Mouse (Mus musculus) embryonic facial prominence, embryonic 13.5 days (tissue): Measurements from ENCODE around the gene Kirrel3. TPM values are rescaled to one million over a fixed set of nuclear protein-coding genes. Genes with fewer than 3 reads are reported as not detected.

Source experiments
- ATAC-seq: fragments of 200-750 bp; cut with Nextera tagmentation; 2 replicates; pipeline ENCODE4 v1.8.0; 2017; ENCODE audit warnings: low read depth; ENCODE audit not compliant: insufficient number of reproducible peaks, insufficient read depth, low FRiP score, low TSS enrichment
- H3K27ac ChIP-seq: fragments of 300-500 bp; sonication (generic); 2 replicates; pipeline ENCODE4 v1.5.1; 2015; ENCODE audit warnings: moderate library complexity, mild to moderate bottlenecking, inconsistent platforms
- H3K27me3 ChIP-seq: fragments of 300-500 bp; sonication (generic); 2 replicates; pipeline ENCODE4 v1.6.1; 2015; ENCODE audit warnings: mild to moderate bottlenecking, inconsistent platforms
- H3K36me3 ChIP-seq: fragments of 300-500 bp; sonication (generic); 2 replicates; pipeline ENCODE4 v1.6.1; 2015; ENCODE audit warnings: mild to moderate bottlenecking, inconsistent platforms
- H3K4me1 ChIP-seq: fragments of 300-500 bp; sonication (generic); 2 replicates; pipeline ENCODE4 v1.6.1; 2015; ENCODE audit warnings: inconsistent platforms
- H3K4me2 ChIP-seq: fragments of 300-500 bp; sonication (generic); 2 replicates; pipeline ENCODE4 v1.6.1; 2015; ENCODE audit warnings: moderate library complexity, mild to moderate bottlenecking, inconsistent platforms
- H3K4me3 ChIP-seq: fragments of 300-500 bp; sonication (generic); 2 replicates; pipeline ENCODE4 v1.5.1; 2015; ENCODE audit warnings: mild to moderate bottlenecking, inconsistent platforms
- H3K9ac ChIP-seq: fragments of 300-500 bp; sonication (generic); 2 replicates; pipeline ENCODE4 v1.6.1; 2015; ENCODE audit warnings: mild to moderate bottlenecking, inconsistent platforms
- H3K9me3 ChIP-seq: fragments of 300-500 bp; sonication (generic); 2 replicates; pipeline ENCODE4 v1.6.1; 2016; ENCODE audit warnings: inconsistent platforms
- WGBS: fragments of 180-500 bp; shearing (Covaris S2); methylation state at CpG from one replicate; pipeline ENCODE4 v1.1.7; 2015; ENCODE audit warnings: mixed read lengths; 5-methylcytosine and 5-hydroxymethylcytosine counted together
- polyA plus RNA-seq: library from polyadenylated mRNA; unstranded; fragments of >200 nt; fragmentation: Nextera tagmentation; extraction: Ambion mirVana; gene quantifications from 2 replicates; pipeline ENCODE4 v1.2.1, GENCODE M21; 2015

Kirrel3 gene
- polyA plus RNA-seq, 1 experiment from 2014 or later, result 7.9 TPM

DNA sequence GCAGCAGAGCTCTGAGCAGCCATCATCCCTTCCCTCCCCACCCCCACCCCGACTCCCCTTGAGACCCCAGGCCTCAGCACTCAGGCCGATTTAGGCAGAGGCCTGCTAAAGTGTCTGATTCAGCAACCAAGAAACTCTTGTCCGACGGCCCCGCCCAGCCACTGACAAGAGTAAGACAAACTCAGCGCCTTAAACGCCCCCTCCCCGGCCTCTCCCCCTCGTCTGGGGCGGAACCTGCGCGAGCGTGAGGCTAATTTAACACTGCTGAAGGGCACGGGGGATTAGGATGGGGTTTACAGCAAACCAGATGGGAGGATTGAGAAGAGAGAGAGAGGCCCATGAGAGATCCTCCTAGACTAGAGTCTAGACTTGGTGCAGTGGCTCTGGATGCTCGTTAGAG, 558.8 kb downstream of the Kirrel3 start:
- H3K4me3 ChIP-seq, result no peak overlapping the region
- H3K9ac ChIP-seq, result 0 out of 2 replicates have a peak overlapping the region, but pooled peaks have one; percentile 2
- H3K4me1 ChIP-seq, result peaks cover 48% of the 10 kb centered on the region
- peak overlapping the region; percentile 89 for H3K27ac ChIP-seq
- H3K27me3 ChIP-seq, result no peaks in the 10 kb centered on the region
- 1% methylated on average over 15 of the region's 15 CpGs for WGBS
- peaks cover 29% of the 10 kb centered on the region for H3K36me3 ChIP-seq
- ATAC-seq, result peak; percentile 57
- H3K4me2 ChIP-seq, result peak overlapping the region; percentile 27
- no peaks in the 10 kb centered on the region for H3K9me3 ChIP-seq

DNA sequence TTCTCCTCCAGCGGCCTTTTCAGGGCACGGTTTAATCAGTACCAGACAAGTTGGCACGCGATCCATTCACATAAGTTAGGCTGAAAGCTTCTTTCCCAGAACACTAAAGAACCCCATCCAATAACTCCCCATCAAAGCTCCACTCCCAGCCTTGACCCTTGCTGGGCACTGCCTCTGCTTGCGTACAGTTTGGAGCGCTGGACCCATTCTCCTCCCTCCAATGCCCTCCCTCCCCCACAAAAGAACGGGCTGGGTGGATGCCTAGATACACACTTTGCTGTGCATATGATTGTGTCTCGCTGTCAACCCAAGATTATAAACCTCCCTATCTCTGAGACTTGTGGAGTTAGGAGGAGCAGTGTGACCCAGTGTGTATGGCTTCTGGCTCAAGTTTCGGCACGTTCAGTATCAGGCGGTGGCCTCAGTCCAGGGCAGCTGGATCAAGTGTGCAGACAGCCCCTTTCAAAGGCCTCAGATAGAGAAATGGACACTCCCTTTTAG, 559.4 kb downstream of the Kirrel3 start:
- H3K4me1 ChIP-seq, result peaks cover 45% of the 10 kb centered on the region
- 31% methylated on average over 11 of the region's 11 CpGs for WGBS
- H3K4me3 ChIP-seq, result no peak overlapping the region
- no peak overlapping the region for H3K9ac ChIP-seq
- H3K27me3 ChIP-seq, result no peaks in the 10 kb centered on the region
- peak overlapping the region; percentile 89 for H3K27ac ChIP-seq
- H3K36me3 ChIP-seq, result peaks cover 34% of the 10 kb centered on the region
- peak; percentile 8; the same call in 1 of the 2 replicates for ATAC-seq
- H3K4me2 ChIP-seq, result peak overlapping the region; percentile 27; the same call in 1 of the 2 replicates
- no peaks in the 10 kb centered on the region for H3K9me3 ChIP-seq

DNA sequence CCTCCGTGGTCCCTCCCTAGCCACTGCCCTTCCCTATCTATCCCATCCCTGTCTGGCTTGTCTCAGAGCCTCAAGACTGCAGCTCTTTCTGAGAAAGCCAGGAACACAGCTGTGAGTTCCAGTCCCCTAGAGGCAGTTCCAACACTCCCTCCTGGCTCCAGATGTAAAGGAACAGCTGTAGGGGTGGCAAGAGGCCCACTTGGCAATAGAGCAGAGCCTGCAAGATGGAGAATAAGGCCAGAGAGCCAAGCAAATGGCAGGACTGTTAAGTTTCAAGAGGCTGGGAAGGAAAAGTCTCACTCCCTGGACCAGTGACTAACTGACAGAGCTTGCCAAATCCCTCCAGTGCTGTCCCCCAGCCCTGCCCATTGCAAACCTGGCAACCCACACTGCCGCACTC, 560.1 kb downstream of the Kirrel3 start:
- 65% methylated on average over 2 of the region's 2 CpGs for WGBS
- Histone ChIP-seq H3K9me3 (no peaks in the 10 kb centered on the region), H3K27me3 (no peaks in the 10 kb centered on the region), H3K4me3 (no peak overlapping the region), H3K4me2 (no peak overlapping the region), H3K9ac (no peak overlapping the region), H3K27ac (peak overlapping the region; percentile 89), H3K36me3 (peaks cover 40% of the 10 kb centered on the region), H3K4me1 (peaks cover 45% of the 10 kb centered on the region)
- 0 out of 2 replicates have a peak, but pooled peaks have one; percentile 10 for ATAC-seq

DNA sequence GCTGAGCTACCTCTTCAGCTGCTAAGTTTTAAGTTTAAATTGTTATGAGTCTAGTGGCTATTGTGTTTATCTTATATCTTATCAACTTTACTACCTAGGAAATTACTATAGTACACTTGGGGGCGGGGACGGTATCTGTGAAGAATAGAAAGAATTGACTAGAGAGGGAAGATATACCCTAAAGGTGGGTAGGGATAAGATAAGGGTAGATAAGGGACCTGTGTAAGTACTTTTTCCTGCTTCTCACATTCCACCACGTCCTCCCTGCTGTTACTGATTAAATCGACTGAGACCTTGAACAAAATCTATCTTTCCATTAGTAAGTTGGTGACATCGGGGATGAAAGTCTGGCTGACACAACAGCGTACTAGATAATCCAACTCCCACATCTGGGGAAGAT, 562.8 kb downstream of the Kirrel3 start:
- Histone ChIP-seq H3K4me1 (peaks cover 33% of the 10 kb centered on the region), H3K9me3 (no peaks in the 10 kb centered on the region), H3K27ac (no peak overlapping the region), H3K27me3 (no peaks in the 10 kb centered on the region), H3K9ac (no peak overlapping the region), H3K4me2 (no peak overlapping the region), H3K36me3 (peaks cover 67% of the 10 kb centered on the region), H3K4me3 (no peak overlapping the region)
- ATAC-seq, result no peak
- 78% methylated on average over 6 of the region's 6 CpGs for WGBS

DNA sequence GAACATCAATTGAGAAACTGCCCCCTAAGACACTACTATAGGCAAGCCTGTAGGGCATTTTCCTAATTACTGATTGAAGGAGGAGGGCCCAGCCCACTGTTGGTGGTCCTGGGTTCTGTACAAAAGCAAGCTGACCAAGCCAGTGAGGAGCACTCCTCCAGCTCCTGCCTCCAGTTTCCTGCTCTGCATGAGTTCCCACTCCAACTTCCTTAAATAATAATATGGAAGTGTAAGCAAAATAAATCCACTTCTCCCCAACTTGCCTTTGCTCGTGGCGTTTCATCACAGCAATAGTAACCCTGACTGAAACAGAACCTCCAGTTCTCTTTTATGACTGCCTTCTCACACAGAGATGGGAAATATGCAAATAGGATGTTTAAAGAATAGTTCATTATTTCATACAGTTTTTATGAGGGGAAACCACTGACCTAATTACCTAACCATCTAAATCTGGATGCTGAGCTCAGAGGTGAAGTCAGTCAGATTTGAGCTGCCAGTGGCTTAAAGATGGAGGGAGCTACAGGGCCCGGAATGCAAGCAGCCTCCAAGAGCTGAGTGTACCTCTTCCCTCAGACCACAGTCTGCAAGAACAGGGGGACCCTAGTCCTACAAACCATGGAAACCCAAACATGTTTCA, 564.3 kb downstream of the Kirrel3 start:
- Histone ChIP-seq H3K9me3 (no peaks in the 10 kb centered on the region), H3K36me3 (peaks cover 81% of the 10 kb centered on the region), H3K27me3 (no peaks in the 10 kb centered on the region), H3K4me3 (no peak overlapping the region), H3K4me2 (no peak overlapping the region), H3K27ac (no peak overlapping the region), H3K4me1 (peaks cover 18% of the 10 kb centered on the region), H3K9ac (no peak overlapping the region)
- no peak for ATAC-seq
- WGBS, result 85% methylated on average over 3 of the region's 3 CpGs

DNA sequence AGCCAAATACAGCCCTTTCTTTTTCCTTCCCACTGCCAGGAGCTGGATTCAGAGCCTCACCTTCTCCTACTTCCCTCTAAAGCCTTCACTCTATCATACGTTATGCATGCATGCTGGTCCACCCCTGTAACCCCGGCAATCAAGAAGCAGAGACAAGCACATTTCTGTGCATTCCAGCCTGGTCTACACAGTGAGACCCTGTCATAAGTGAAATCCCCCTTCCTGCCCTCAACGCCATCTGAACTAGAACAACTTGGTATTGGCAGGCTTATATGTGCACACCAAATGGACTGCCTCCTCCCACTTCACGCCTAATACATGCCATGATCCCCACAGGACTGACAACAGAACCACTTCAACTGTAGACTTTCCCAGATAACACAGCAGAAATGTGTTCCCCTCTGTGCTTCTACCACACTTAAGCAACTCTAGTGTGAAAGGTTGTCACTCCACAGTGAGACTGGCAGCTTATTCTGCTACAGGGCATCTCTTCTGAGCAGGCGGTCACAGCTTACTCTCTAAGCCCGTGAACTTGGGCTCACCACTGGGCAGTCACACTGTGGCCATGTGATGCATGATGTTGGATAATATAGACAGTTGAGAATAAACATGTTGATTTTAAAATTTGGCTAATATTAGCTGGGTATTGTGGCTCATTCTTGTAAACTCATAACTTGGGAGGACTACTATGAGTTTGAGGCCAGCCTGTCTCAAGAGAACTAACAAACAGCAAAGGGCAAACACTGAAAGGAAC, 565.2 kb downstream of the Kirrel3 start:
- H3K27me3 ChIP-seq, result no peaks in the 10 kb centered on the region
- H3K36me3 ChIP-seq, result peaks cover 81% of the 10 kb centered on the region
- ATAC-seq, result no peak
- H3K27ac ChIP-seq, result no peak overlapping the region
- WGBS, result 90% methylated on average over 6 of the region's 6 CpGs
- H3K9me3 ChIP-seq, result no peaks in the 10 kb centered on the region
- no peak overlapping the region for H3K4me2 ChIP-seq
- no peak overlapping the region for H3K4me3 ChIP-seq
- no peak overlapping the region for H3K9ac ChIP-seq
- peaks cover 9% of the 10 kb centered on the region for H3K4me1 ChIP-seq

DNA sequence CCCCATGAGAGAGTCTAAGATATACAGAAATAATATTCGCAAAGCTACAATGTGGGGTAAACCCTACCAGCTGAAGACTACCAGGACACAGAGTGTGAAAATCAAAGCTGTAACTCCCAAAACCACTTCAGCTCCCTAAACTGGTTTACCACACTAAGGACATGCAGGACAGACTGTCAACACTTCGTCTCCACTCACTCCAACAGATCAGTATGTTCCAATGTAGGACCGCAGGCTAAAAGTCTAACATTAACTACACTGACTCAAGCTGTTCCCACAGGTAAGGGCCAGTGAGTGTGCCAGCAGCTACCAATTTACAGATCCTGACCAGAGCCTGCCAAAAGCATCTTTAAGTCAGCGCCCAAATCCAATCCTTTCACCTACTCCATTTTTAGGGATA, 566.0 kb downstream of the Kirrel3 start:
- ATAC-seq, result no peak
- no peak overlapping the region for H3K27ac ChIP-seq
- H3K27me3 ChIP-seq, result no peaks in the 10 kb centered on the region
- peaks cover 79% of the 10 kb centered on the region for H3K36me3 ChIP-seq
- no peak overlapping the region for H3K9ac ChIP-seq
- H3K9me3 ChIP-seq, result no peaks in the 10 kb centered on the region
- H3K4me3 ChIP-seq, result no peak overlapping the region
- 96% methylated on average over 4 of the region's 4 CpGs for WGBS
- peaks cover 1% of the 10 kb centered on the region for H3K4me1 ChIP-seq
- no peak overlapping the region for H3K4me2 ChIP-seq

DNA sequence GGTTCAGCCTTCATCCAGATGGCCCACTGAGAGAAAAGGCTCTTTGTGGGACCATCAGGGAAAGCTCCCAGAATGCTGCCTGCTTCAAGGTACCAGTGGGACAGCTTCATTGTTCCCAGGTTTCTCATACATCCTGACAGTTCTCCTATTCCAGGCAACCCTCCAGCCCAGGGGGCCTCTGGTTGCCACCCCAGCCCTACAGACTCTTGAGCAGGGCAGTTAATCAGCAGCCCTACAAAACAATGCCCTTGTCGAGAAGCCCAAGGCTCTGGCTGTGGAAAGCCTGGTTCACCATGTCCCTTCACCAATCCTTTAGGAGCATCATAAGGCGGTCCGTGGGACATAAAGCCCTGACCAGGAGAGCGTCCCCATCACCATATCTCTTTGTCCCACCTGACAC, 567.0 kb downstream of the Kirrel3 start:
- Histone ChIP-seq H3K9ac (no peak overlapping the region), H3K27me3 (no peaks in the 10 kb centered on the region), H3K27ac (no peak overlapping the region), H3K4me2 (no peak overlapping the region), H3K4me3 (no peak overlapping the region), H3K4me1 (no peaks in the 10 kb centered on the region), H3K36me3 (peaks cover 69% of the 10 kb centered on the region), H3K9me3 (no peaks in the 10 kb centered on the region)
- no peak for ATAC-seq
- WGBS, result 86% methylated on average over 4 of the region's 4 CpGs

DNA sequence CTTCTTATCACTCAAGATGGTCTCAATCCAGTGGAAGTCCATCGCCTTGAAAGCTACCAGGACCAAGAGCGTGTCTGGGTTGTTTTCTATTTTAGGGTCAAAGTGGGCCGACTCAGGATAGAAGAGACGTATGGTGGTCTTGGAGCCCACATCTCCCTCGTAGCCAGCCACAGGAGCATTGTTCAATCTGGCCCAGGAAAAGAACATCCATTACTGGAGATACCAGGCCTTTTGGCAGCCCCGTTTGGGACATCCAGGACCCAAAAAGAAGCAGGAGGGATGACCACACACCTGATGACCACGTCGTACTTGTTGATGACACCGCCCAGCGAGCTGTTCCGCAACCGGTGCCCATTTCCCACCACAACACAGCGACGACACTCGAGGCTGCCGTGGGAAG, 567.4 kb downstream of the Kirrel3 start:
- Histone ChIP-seq H3K27me3 (no peaks in the 10 kb centered on the region), H3K27ac (no peak overlapping the region), H3K9ac (no peak overlapping the region), H3K4me1 (no peaks in the 10 kb centered on the region; the same call in 1 of the 2 replicates), H3K36me3 (peaks cover 65% of the 10 kb centered on the region), H3K4me3 (no peak overlapping the region), H3K9me3 (no peaks in the 10 kb centered on the region), H3K4me2 (no peak overlapping the region)
- no peak for ATAC-seq
- WGBS, result 95% methylated on average over 16 of the region's 16 CpGs

DNA sequence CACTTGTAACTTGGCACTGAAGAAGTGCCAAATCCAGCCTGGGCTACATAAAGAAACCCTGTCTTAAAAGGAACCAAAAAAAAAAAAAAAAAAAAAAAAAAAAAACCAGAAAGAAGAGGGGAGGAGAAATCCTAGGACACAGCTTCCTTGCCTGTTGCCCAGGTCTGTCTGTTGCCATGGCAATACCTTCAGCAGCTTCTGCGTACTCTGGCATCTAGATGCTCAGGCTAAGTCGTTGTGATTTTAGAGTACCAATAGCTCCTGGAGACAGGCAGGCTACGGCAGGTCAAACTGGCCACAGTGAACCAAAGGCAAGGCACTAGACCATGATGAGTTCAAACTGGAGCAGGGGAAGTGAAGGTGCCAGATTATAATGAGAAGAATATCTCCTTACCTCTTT, 568.0 kb downstream of the Kirrel3 start:
- Histone ChIP-seq H3K9me3 (no peaks in the 10 kb centered on the region), H3K27me3 (no peaks in the 10 kb centered on the region), H3K4me1 (peaks cover 2% of the 10 kb centered on the region; the same call in 1 of the 2 replicates), H3K4me3 (no peak overlapping the region), H3K9ac (no peak overlapping the region), H3K4me2 (no peak overlapping the region), H3K27ac (no peak overlapping the region), H3K36me3 (peaks cover 59% of the 10 kb centered on the region)
- 84% methylated on average over 3 of the region's 3 CpGs for WGBS
- no peak for ATAC-seq

DNA sequence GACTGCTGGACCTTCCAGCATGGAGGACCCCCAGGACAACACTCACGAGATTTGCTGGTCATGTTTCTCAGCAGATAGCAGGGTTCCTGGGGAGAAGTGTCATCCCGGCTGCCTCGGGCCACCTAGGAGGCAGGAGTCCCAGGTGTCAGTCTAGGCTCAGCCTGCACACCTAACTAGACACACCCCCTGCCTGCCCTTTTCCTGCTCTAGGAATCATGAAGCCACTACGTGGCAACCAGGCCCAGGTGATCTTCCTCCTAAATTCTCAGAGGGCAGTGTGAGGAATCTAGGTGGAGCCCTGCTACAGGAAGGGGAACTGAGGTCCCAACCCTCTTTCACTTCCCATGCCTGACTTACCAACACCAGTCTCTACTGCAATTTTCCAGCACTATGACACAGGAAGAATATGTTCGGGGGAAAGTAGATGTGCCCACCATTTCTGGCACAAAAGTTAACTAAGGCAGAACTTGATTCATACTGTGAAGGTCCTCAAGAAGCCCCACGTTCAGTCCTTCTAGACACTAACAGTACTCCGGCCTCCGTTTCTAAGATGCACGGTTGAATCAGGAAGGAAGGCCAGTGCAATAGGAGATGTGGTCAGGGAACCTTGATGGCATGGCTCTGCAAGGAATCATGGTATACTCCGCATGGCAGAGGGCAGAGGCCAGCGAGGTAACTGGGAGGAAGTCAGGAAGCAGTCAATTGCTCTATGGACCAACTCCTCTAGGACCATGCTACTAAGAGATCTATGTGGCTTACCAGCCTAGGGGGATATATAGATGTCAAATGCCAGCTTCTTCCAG, 570.0 kb downstream of the Kirrel3 start:
- Histone ChIP-seq H3K4me3 (no peak overlapping the region), H3K27ac (no peak overlapping the region), H3K9ac (no peak overlapping the region), H3K9me3 (no peaks in the 10 kb centered on the region), H3K36me3 (peaks cover 40% of the 10 kb centered on the region), H3K4me1 (peaks cover 3% of the 10 kb centered on the region; the same call in 1 of the 2 replicates), H3K4me2 (no peak overlapping the region), H3K27me3 (no peaks in the 10 kb centered on the region)
- 88% methylated on average over 11 of the region's 11 CpGs for WGBS
- no peak for ATAC-seq
